In genomic region chr11:3347835-3348195, GRCm38 (mm10) we compare ENCODE assay signal across 10 mouse cellular contexts. TPM values are rescaled to one million over a fixed set of nuclear protein-coding genes. Genes with fewer than 3 reads are reported as not detected.
DNase-seq lines count a peak whose midpoint lies in the region; ATAC-seq and TF ChIP-seq lines count a peak whose summit lies in the region.
"Had no signal": no experiment of that assay in that cellular context is flagged by ENCODE, and none has a peak within 500 bp of the region (broad histone marks: within the 10 kb centered on the region; RNA-seq: fewer than 3 reads in every experiment).

No protein-coding gene starts in this region.

- no peak for ATAC-seq in heart, embryonic 11.5 days (replicated peaks; ENCODE audit: insufficient number of reproducible peaks, low FRiP score, low TSS enrichment)
- ATAC-seq in kidney, postnatal 0 days (replicated peaks; ENCODE audit: low FRiP score, low read depth) = no peak
- ATAC-seq in hindbrain, postnatal 0 days = no peak

- peak overlapping the region; percentile 65 for H3K27ac ChIP-seq in heart, embryonic 11.5 days (ENCODE audit: low read depth, low read length)
- H3K27ac ChIP-seq in kidney, postnatal 0 days = peak overlapping the region; percentile 47; the same call in 1 of the 2 replicates
- peak overlapping the region; percentile 45; the same call in 1 of the 2 replicates for H3K27ac ChIP-seq in hindbrain, postnatal 0 days
- H3K27ac ChIP-seq: forebrain, embryonic 15.5 days; limb, embryonic 13.5 days had no signal

- H3K4me2 ChIP-seq in heart, embryonic 11.5 days = no peak overlapping the region
- H3K4me2 ChIP-seq in kidney, postnatal 0 days (ENCODE audit: low read length) = no peak overlapping the region
- H3K4me2 ChIP-seq in hindbrain, postnatal 0 days (ENCODE audit: low read depth, low read length) = no peak overlapping the region
- H3K4me2 ChIP-seq: forebrain, embryonic 15.5 days; limb, embryonic 13.5 days had no signal

- intact Hi-C loops in left cerebral cortex, postnatal 14 days (cut with DNase I) = loop anchor here (5.0 kb wide), 1 partner anchor 59 kb away; the partner anchor contains the start of gene Limk2

- peaks cover 23% of the 10 kb centered on the region for H3K4me1 ChIP-seq in heart, embryonic 11.5 days (ENCODE audit: control insufficient read depth, insufficient read depth, low read length)
- peaks cover 18% of the 10 kb centered on the region for H3K4me1 ChIP-seq in kidney, postnatal 0 days (replicated peaks; ENCODE audit: insufficient read depth, low read length)
- H3K4me1 ChIP-seq in hindbrain, postnatal 0 days (ENCODE audit: insufficient read depth, low read length) = no peaks in the 10 kb centered on the region
- H3K4me1 ChIP-seq: forebrain, embryonic 15.5 days had no signal

- H3K36me3 ChIP-seq in heart, embryonic 11.5 days (ENCODE audit: control insufficient read depth, insufficient read depth, low read length) = peaks cover 21% of the 10 kb centered on the region; the same call in 1 of the 2 replicates
- peaks cover 47% of the 10 kb centered on the region for H3K36me3 ChIP-seq in kidney, postnatal 0 days (ENCODE audit: insufficient read depth, low read length)
- H3K36me3 ChIP-seq in hindbrain, postnatal 0 days (ENCODE audit: insufficient read depth, low read length) = peaks cover 63% of the 10 kb centered on the region

- H3K9ac ChIP-seq in heart, embryonic 11.5 days (ENCODE audit: low read depth, low read length) = peak overlapping the region; percentile 52; the same call in 1 of the 2 replicates
- no peak overlapping the region for H3K9ac ChIP-seq in kidney, postnatal 0 days (ENCODE audit: low read depth, low read length)
- no peak overlapping the region for H3K9ac ChIP-seq in hindbrain, postnatal 0 days (replicated peaks; ENCODE audit: low read length)
- H3K9ac ChIP-seq: forebrain, embryonic 15.5 days had no signal

- no peak overlapping the region for H3K4me3 ChIP-seq in heart, embryonic 11.5 days (ENCODE audit: low read depth, low read length)
- no peak overlapping the region for H3K4me3 ChIP-seq in kidney, postnatal 0 days (replicated peaks; ENCODE audit: low read depth, low read length)
- H3K4me3 ChIP-seq in hindbrain, postnatal 0 days (ENCODE audit: low read length) = no peak overlapping the region
- H3K4me3 ChIP-seq: forebrain, embryonic 15.5 days; limb, embryonic 13.5 days had no signal

- TF ChIP-seq CTCF in kidney, postnatal 0 days (IDR thresholded peaks at IDR 0.05; ENCODE audit: low read depth) = no peak
- no peak for TF ChIP-seq CTCF in hindbrain, postnatal 0 days (IDR thresholded peaks at IDR 0.05; ENCODE audit: low read depth)

- H3K27me3 ChIP-seq in heart, embryonic 11.5 days (ENCODE audit: control insufficient read depth, insufficient read depth, low read length) = no peaks in the 10 kb centered on the region
- H3K27me3 ChIP-seq in kidney, postnatal 0 days (ENCODE audit: insufficient read depth, low read length) = no peaks in the 10 kb centered on the region
- no peaks in the 10 kb centered on the region for H3K27me3 ChIP-seq in hindbrain, postnatal 0 days (ENCODE audit: insufficient read depth, low read length)
- H3K27me3 ChIP-seq: forebrain, embryonic 15.5 days; limb, embryonic 13.5 days had no signal

- no peaks in the 10 kb centered on the region for H3K9me3 ChIP-seq in heart, embryonic 11.5 days (replicated peaks; ENCODE audit: control insufficient read depth, low read length)
- no peaks in the 10 kb centered on the region for H3K9me3 ChIP-seq in kidney, postnatal 0 days (replicated peaks; ENCODE audit: low read length)
- no peaks in the 10 kb centered on the region for H3K9me3 ChIP-seq in hindbrain, postnatal 0 days (ENCODE audit: low read length)
- H3K9me3 ChIP-seq: forebrain, embryonic 15.5 days; limb, embryonic 13.5 days had no signal

- no peak for DNase-seq in heart, postnatal 4 days
- DNase-seq in kidney, postnatal 0 days (ENCODE audit: low spot score) = peak; percentile 18
- no peak for DNase-seq in kidney, postnatal 25 days
- peak; percentile 71 for DNase-seq in ES-CJ7 (ENCODE audit: low read depth, low spot score)
- no peak for DNase-seq in hindbrain, postnatal 0 days (ENCODE audit: low spot score)
- no peak for DNase-seq in left cerebral cortex, postnatal 14 days (ENCODE audit: low spot score in 2 of 2)
- DNase-seq in gastrocnemius, postnatal 25 days = no peak

RNA-seq across cellular contexts. Expression of gene Pik3ip1, which starts 17.6 kb away (rescaled TPM):
- polyA plus RNA-seq in heart, embryonic 11.5 days (2014; fragmentation: Nextera tagmentation; extraction: Ambion mirVana) = 12.2 and 14.2 TPM in 2 replicates
- 10 to 100 TPM; 11.7 to 12.0 TPM for total RNA-seq in heart, postnatal 4 days (2021)
- polyA plus RNA-seq in kidney, postnatal 0 days (2015; fragmentation: Nextera tagmentation; extraction: Ambion mirVana) = 14.8 and 15.0 TPM in 2 replicates
- 34.3 and 40.9 TPM in 2 replicates for total RNA-seq in hindbrain, postnatal 0 days (2014; rRNA removed)
- polyA plus RNA-seq in hindbrain, postnatal 0 days (2015; fragmentation: Nextera tagmentation; extraction: Ambion mirVana) = 41.6 and 45.4 TPM in 2 replicates
- 10 to 100 TPM; 25.7 to 26.5 TPM for total RNA-seq in left cerebral cortex, postnatal 14 days (2021)
- total RNA-seq in gastrocnemius, postnatal 25 days (2021) = 10 to 100 TPM; 15.3 to 17.7 TPM

RNA-seq across cellular contexts. Expression of gene Patz1, which starts 59.1 kb away (rescaled TPM):
- polyA plus RNA-seq in heart, embryonic 11.5 days (2014; fragmentation: Nextera tagmentation; extraction: Ambion mirVana) = 26.6 and 28.6 TPM in 2 replicates
- total RNA-seq in heart, postnatal 4 days (2021) = 10 to 100 TPM; 38.5 to 41.6 TPM
- 47.8 and 51.0 TPM in 2 replicates for polyA plus RNA-seq in kidney, postnatal 0 days (2015; fragmentation: Nextera tagmentation; extraction: Ambion mirVana)
- 89.6 and 97.1 TPM in 2 replicates for total RNA-seq in hindbrain, postnatal 0 days (2014; rRNA removed)
- 38.8 and 40.4 TPM in 2 replicates for polyA plus RNA-seq in hindbrain, postnatal 0 days (2015; fragmentation: Nextera tagmentation; extraction: Ambion mirVana)
- 10 to 100 TPM; 39.6 to 43.0 TPM for total RNA-seq in left cerebral cortex, postnatal 14 days (2021)
- total RNA-seq in gastrocnemius, postnatal 25 days (2021) = 1 to 10 TPM; 9.2 to 9.6 TPM

Comparison
In these comparisons a context has a peak if more than half of its experiments do, and no peak if none do; other contexts are left out.
1. DNase-seq: peak in kidney, postnatal 0 days (single experiment) and ES-CJ7 (single experiment); none in heart, postnatal 4 days (single experiment), kidney, postnatal 25 days (0 of 2), hindbrain, postnatal 0 days (single experiment), left cerebral cortex, postnatal 14 days (0 of 2) and gastrocnemius, postnatal 25 days (single experiment).
2. Peak in every context shown above with its lines, with median percentiles within 50 percentile points of each other: H3K27ac ChIP-seq.